Mouse (Mus musculus) layer of hippocampus, postnatal 25 days (tissue): ENCODE results near the gene Prss46. TPM values are rescaled to one million over a fixed set of nuclear protein-coding genes. Genes with fewer than 3 reads are reported as not detected.

Experiments
- DNase-seq, 2 experiments: peaks; one replicate each; pipeline ENCODE4 v3.0.0; 2022; ENCODE audit warnings: mixed read lengths in 2 of 2, low spot score in 1 of 2; ENCODE audit errors: extremely low spot score in 1 of 2
- total RNA-seq, 2 experiments: library from RNA; stranded (reverse); gene quantifications; 2 replicates each; pipeline ENCODE4 v1.2.3; 2021

Gene Prss46
- total RNA-seq, 2 experiments from 2014 or later: 0.22 TPM; not detected in 1

- no peak for DNase-seq
These were observed 51.2 kb downstream of the Prss46 start for GRCm38 (mm10) chr9:110895507-110895906.

- no peak for DNase-seq
These were observed 51.7 kb downstream of the Prss46 start for GRCm38 (mm10) chr9:110895994-110896393.

- DNase-seq: no peak
These were observed 52.3 kb downstream of the Prss46 start for GRCm38 (mm10) chr9:110896595-110896994.

- no peak for DNase-seq
These were observed 55.2 kb downstream of the Prss46 start for GRCm38 (mm10) chr9:110899451-110900008.

- no peak for DNase-seq
These were observed 56.9 kb downstream of the Prss46 start for GRCm38 (mm10) chr9:110901204-110901603.

GRCm38 (mm10) chr9:110902271-110902670 lies 58.0 kb downstream of the Prss46 start:
- DNase-seq: no peak

Other genes starting within 250 kb of the Prss46 start
- 1 to 10 TPM; 1.6 to 1.9 TPM for gene Nradd, start 220.1 kb upstream of the Prss46 start, total RNA-seq
- gene Nbeal2, start 190.3 kb upstream of the Prss46 start, total RNA-seq: 10 to 100 TPM in 1 of 2 experiments, 1 to 10 TPM in 1; 8.4 to 12.9 TPM
- gene Ccdc12, start 188.0 kb upstream of the Prss46 start, total RNA-seq: 10 to 100 TPM; 51.2 to 57.6 TPM
- under 1 TPM in 1 of 2 experiments, not detected in 1; 0.39 TPM for gene Myl3, start 102.6 kb upstream of the Prss46 start, total RNA-seq
- 1 to 10 TPM; 5.5 to 6.4 TPM for gene Pth1r, start 97.4 kb upstream of the Prss46 start, total RNA-seq
- gene Prss42, start 46.3 kb upstream of the Prss46 start, total RNA-seq: not detected
- not detected for gene Prss44, start 30.5 kb upstream of the Prss46 start, total RNA-seq
- under 1 TPM; 0.30 to 0.52 TPM for gene Prss43, start 17.8 kb upstream of the Prss46 start, total RNA-seq
- gene Prss45, start 9.9 kb upstream of the Prss46 start, total RNA-seq: under 1 TPM; 0.44 to 0.61 TPM
- gene Prss50, start 13.5 kb downstream of the Prss46 start, total RNA-seq: under 1 TPM; 0.54 to 0.80 TPM
- gene Als2cl, start 35.4 kb downstream of the Prss46 start, total RNA-seq: 10 to 100 TPM in 1 of 2 experiments, 1 to 10 TPM in 1; 8.6 to 17.6 TPM
- 1 to 10 TPM; 1.5 to 1.7 TPM for gene Tmie, start 35.6 kb downstream of the Prss46 start, total RNA-seq
- not detected for gene Fam240a, start 72.4 kb downstream of the Prss46 start, total RNA-seq
- gene Tdgf1, start 101.7 kb downstream of the Prss46 start, total RNA-seq: under 1 TPM; 0.23 to 0.66 TPM
- gene Lrrc2, start 107.0 kb downstream of the Prss46 start, total RNA-seq: 1 to 10 TPM; 1.8 to 2.3 TPM
- gene Rtp3, start 146.1 kb downstream of the Prss46 start, total RNA-seq: under 1 TPM; 0.10 to 0.26 TPM
- under 1 TPM in 1 of 2 experiments, not detected in 1; 0.34 TPM for gene Ltf, start 174.8 kb downstream of the Prss46 start, total RNA-seq
- gene Ccrl2, start 213.0 kb downstream of the Prss46 start, total RNA-seq: 1 to 10 TPM in 1 of 2 experiments, under 1 TPM in 1; 0.89 to 1.0 TPM